Mouse (Mus musculus) splenic B cell, adult 2 months (primary cell): ENCODE results near the gene Krr1.
"Not testable (repeated sequence)": the region's sequence is repeated elsewhere in the genome, so short reads cannot be mapped to it uniquely, and the experiment has no call there.

Experiments used
- DNase-seq: peaks from one replicate; pipeline ENCODE4 v3.0.0-alpha.2; 2011; ENCODE audit warnings: low read depth, low spot score
- H3K27me3 ChIP-seq: 2 replicates; pipeline ENCODE4 v1.6.1; 2012; ENCODE audit warnings: mild to moderate bottlenecking, low read length, moderate library complexity, mixed read lengths; ENCODE audit not compliant: control insufficient read depth, poor library complexity, insufficient read depth, severe bottlenecking
- H3K36me3 ChIP-seq: 2 replicates; pipeline ENCODE4 v1.6.1; 2012; ENCODE audit warnings: mild to moderate bottlenecking, low read length, moderate library complexity, mixed read lengths; ENCODE audit not compliant: control insufficient read depth, poor library complexity, insufficient read depth, severe bottlenecking

Gene Krr1

DNA sequence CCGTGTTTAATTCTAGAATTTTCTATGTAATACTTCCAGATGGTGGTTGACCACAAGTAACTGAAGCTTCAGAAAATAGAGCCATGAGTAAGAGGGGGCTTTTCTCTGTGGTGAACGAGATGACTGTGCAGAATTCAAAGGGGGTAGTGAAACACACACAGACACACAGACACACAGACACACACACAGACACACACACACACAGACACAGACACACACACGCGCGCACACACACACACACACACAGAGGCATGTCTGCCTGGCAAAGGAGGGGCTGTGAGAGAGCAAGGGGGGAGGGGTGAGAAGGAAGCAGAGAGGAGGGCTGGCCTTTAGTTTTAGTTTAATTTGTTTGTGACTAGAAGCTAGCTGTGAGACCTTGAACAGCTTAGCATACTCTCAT, 28.1 kb downstream of the Krr1 start:
- no peaks in the 10 kb centered on the region for H3K27me3 ChIP-seq
- no peaks in the 10 kb centered on the region for H3K36me3 ChIP-seq
- DNase-seq, result peak; percentile 67

DNA sequence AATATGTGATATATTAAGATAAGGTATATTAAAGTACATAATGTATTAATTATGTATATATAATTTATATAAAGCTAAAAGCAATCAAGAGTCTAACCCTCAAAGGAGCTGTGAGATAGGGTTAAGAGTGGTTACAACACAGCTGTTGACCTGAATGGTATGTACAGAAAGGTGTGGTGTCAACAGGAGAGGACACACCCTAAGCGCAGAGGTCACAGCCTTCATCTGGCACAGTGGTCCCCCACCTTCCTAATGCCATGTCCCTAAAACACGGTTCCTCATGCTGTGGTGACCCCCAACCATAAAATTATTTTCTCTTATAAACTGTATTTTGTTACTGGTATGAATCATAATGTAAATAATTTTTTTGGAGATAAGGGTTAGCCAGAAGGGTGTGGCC, 28.9 kb downstream of the Krr1 start:
- no peak for DNase-seq
- H3K27me3 ChIP-seq, result no peaks in the 10 kb centered on the region
- H3K36me3 ChIP-seq, result no peaks in the 10 kb centered on the region

DNA sequence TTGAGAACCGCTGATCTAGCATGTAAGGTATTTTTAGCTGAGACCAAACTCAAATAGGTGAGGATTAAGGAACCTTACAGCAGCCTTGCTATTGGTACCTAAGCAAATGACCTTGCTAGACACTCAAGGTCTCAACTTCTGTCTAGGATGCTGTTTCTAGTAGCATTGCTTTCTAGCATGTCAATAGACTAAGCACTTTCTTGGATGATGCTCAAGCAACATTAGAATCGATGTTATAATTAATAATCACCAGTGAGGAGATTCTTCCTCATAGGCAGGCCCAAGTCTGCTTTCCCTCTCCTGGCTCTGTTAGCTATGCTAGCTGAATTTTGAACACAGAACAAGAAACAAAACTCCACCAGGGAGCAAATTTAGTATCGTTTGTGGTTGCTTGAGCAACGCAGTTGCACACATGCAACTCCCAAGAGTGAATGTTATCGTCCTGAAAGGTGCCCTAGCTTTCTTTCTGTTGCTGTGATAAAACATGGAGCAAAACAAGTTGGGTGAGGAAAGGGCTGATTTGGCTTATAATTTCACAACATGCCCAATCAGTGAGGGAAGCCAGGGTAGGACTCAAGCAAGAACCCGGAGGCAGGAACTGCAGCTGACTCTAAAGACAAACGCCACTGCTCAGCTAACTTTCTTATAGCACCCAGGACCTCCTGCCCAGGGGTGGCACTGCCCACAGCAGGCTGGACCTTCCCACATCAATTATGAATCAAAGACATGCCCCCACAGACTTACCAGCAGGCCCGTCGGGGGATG, 29.5 kb downstream of the Krr1 start:
- H3K36me3 ChIP-seq, result no peaks in the 10 kb centered on the region
- no peak for DNase-seq
- H3K27me3 ChIP-seq, result no peaks in the 10 kb centered on the region

DNA sequence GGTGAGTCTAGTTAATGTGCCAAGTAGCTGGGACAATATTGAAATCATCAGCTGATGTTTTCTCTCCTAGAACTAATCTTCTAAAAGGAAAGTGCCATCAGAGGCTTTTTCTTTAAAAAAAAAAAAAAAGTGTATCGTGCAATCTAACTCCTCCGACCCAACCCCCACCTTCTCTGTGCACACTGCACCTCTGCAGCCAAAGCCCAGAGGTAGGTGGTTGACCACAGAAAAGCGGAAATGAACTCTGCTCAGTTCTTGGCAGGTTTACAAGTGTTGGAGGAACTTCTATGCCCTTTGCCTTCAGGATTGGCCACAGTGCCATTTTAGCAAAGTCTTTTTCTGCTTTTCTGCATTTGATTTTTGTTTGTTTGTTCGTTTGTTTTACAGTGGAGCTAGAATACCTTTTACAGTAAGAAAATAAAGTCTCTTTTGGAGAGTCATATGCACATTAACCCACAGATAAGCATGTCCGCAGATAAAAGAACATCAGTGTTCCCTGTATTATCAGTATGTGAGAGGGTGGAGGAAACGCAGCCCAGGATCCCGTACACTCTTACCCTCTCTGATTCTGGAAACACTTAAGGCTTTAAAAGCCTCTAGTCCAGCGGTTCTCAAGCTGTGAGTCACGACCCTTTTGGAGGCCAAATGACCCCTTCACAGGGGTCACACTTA, 30.2 kb downstream of the Krr1 start, which contains the start of gene Glipr1:
Glipr1 (minus strand) TSS at position 88 of the 672 bp plus-strand sequence.
- no peaks in the 10 kb centered on the region for H3K36me3 ChIP-seq
- peak; percentile 92 for DNase-seq
- no peaks in the 10 kb centered on the region for H3K27me3 ChIP-seq

DNA sequence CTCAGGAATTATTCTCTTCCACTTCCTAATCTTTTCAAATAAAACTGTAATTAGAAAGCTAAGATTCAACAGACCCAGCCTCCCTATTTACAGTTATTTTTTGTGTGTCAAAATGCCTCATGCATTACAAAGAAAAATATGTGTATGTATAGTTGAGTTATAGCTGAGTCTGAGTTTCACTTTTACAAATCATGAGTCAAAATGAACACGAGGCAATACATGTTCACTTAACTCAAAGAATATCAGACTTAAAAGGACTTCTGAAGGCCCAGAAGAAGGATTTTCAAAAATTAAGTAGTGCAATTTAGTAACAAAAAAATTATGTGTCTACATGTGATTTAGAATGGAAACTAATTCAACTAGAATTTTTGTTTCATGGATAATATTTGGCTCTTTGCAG, 37.0 kb downstream of the Krr1 start:
- H3K36me3 ChIP-seq, H3K27me3 ChIP-seq, DNase-seq: not testable (repeated sequence)

DNA sequence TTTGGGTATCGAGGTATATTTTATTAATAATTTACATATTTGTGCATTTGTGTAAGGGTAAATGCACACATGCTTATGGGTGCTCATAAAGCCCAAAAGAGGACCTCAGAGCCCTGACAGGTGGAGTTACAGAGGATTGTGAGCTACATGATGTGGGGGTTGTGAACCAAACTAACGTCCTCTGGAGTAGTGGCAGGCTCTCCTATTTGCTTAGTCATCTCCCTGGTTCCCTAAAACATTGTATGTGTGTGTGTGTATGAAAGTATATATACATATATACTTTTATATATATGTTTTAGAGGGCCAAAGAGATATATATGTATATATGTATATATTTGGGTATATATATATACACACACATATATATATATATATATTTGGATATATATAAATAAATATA, 51.1 kb downstream of the Krr1 start:
- Histone ChIP-seq H3K36me3 (no peaks in the 10 kb centered on the region), H3K27me3 (no peaks in the 10 kb centered on the region)
- DNase-seq, result no peak

DNA sequence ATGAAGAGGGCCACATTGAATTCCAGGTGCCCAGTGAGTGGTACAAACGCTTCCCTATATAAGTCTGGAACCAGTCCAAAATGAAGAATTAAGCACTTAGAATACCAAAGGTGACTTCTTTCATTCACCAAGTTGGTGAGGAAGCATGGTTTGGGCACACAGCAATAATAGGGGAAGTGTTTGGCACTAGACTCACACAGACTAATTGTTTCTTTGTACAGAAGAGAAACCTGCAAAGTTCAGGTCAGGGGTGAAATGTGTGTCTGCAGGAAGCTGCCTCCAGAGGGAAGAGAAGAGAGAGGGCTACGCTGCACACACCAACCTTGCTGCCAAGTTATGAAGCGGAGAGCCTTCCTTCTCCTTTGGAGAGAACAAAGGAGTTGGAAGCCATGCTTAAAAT, 56.2 kb downstream of the Krr1 start:
- H3K36me3 ChIP-seq, DNase-seq, H3K27me3 ChIP-seq: not testable (repeated sequence)
